Mouse (Mus musculus): ENCODE data around the gene Rnasek.

The Rnasek gene

GRCm38 (mm10) chr11:70218039-70218438 lies 21.6 kb downstream of the Rnasek start:
- no peak for DNase-seq (ENCODE audit: low spot score in 2 of 2)

GRCm38 (mm10) chr11:70216103-70216502 lies 23.5 kb downstream of the Rnasek start:
- no peak for DNase-seq (ENCODE audit: low spot score in 2 of 2)

GRCm38 (mm10) chr11:70215301-70215700 lies 24.3 kb downstream of the Rnasek start:
- DNase-seq (ENCODE audit: low spot score in 2 of 2): no peak

GRCm38 (mm10) chr11:70214856-70215209 lies 24.8 kb downstream of the Rnasek start:
- DNase-seq (ENCODE audit: low spot score in 2 of 2): no peak

GRCm38 (mm10) chr11:70214191-70214855 lies 25.3 kb downstream of the Rnasek start:
- no peak for DNase-seq (ENCODE audit: low spot score in 2 of 2)

- no peak for DNase-seq (ENCODE audit: low spot score in 2 of 2)
Measured at GRCm38 (mm10) chr11:70213736-70214135, 25.9 kb downstream of the Rnasek start.

- DNase-seq (ENCODE audit: low spot score in 2 of 2): peak; percentile 64 to 66
Measured at GRCm38 (mm10) chr11:70212896-70213295, 26.7 kb downstream of the Rnasek start.

GRCm38 (mm10) chr11:70212423-70212822 lies 27.2 kb downstream of the Rnasek start, which contains the start of gene Slc16a11:
Slc16a11 (plus strand) TSS chr11:70212752.
- no peak for DNase-seq (ENCODE audit: low spot score in 2 of 2)

GRCm38 (mm10) chr11:70211972-70212371 lies 27.7 kb downstream of the Rnasek start:
- DNase-seq (ENCODE audit: low spot score in 2 of 2): no peak

GRCm38 (mm10) chr11:70210681-70211080 lies 29.0 kb downstream of the Rnasek start:
- no peak for DNase-seq (ENCODE audit: low spot score in 2 of 2)

GRCm38 (mm10) chr11:70208778-70209388 lies 30.8 kb downstream of the Rnasek start:
- DNase-seq (ENCODE audit: low spot score in 2 of 2): no peak

- DNase-seq (ENCODE audit: low spot score in 2 of 2): no peak
Measured at GRCm38 (mm10) chr11:70207283-70207682, 32.4 kb downstream of the Rnasek start.

GRCm38 (mm10) chr11:70206801-70207200 lies 32.8 kb downstream of the Rnasek start:
- no peak for DNase-seq (ENCODE audit: low spot score in 2 of 2)

GRCm38 (mm10) chr11:70201691-70202090 lies 38.0 kb downstream of the Rnasek start:
- DNase-seq (ENCODE audit: low spot score in 2 of 2): peak; percentile 76 to 78

- DNase-seq (ENCODE audit: low spot score in 2 of 2): no peak
Measured at GRCm38 (mm10) chr11:70200036-70200608, 39.5 kb downstream of the Rnasek start.

GRCm38 (mm10) chr11:70199107-70199506 lies 40.5 kb downstream of the Rnasek start:
- no peak for DNase-seq (ENCODE audit: low spot score in 2 of 2)

GRCm38 (mm10) chr11:70198332-70198731 lies 41.3 kb downstream of the Rnasek start:
- no peak for DNase-seq (ENCODE audit: low spot score in 2 of 2)

GRCm38 (mm10) chr11:70193354-70194285 lies 46.0 kb downstream of the Rnasek start:
- DNase-seq (ENCODE audit: low spot score in 2 of 2): no peak

GRCm38 (mm10) chr11:70192157-70192556 lies 47.5 kb downstream of the Rnasek start:
- DNase-seq (ENCODE audit: low spot score in 2 of 2): no peak

GRCm38 (mm10) chr11:70191188-70191587 lies 48.5 kb downstream of the Rnasek start:
- DNase-seq (ENCODE audit: low spot score in 2 of 2): no peak

- peak in 1 of 2 experiments; percentile 46 for DNase-seq (ENCODE audit: low spot score in 2 of 2)
Measured at GRCm38 (mm10) chr11:70189319-70190134, 50.1 kb downstream of the Rnasek start.
